Mouse (Mus musculus) stomach, postnatal 0 days (tissue): ENCODE results near the gene Nphp3. TPM values are rescaled to one million over a fixed set of nuclear protein-coding genes. Genes with fewer than 3 reads are reported as not detected.

Source experiments
- ATAC-seq: fragments of 200-750 bp; cut with Nextera tagmentation; 2 replicates; pipeline ENCODE4 v1.8.0; 2017; ENCODE audit not compliant: low FRiP score, low TSS enrichment
- DNase-seq: peaks from one replicate; pipeline ENCODE4 v3.0.0-alpha.2; 2016; ENCODE audit warnings: low spot score
- H3K27ac ChIP-seq: fragments of 300-500 bp; sonication (generic); replicated peaks from 2 replicates; pipeline ENCODE4 v1.5.1; 2014; ENCODE audit warnings: mild to moderate bottlenecking, control low read depth
- H3K27me3 ChIP-seq: fragments of 300-500 bp; sonication (generic); 2 replicates; pipeline ENCODE4 v1.6.1; 2014; ENCODE audit warnings: low read length; ENCODE audit not compliant: control insufficient read depth, insufficient read depth
- H3K36me3 ChIP-seq: fragments of 300-500 bp; sonication (generic); 2 replicates; pipeline ENCODE4 v1.6.1; 2014; ENCODE audit warnings: low read length, mixed read lengths; ENCODE audit not compliant: control insufficient read depth, insufficient read depth
- H3K4me1 ChIP-seq: fragments of 300-500 bp; sonication (generic); replicated peaks from 2 replicates; pipeline ENCODE4 v1.6.1; 2014; ENCODE audit warnings: antibody characterized with exemption; ENCODE audit not compliant: control insufficient read depth, insufficient read depth
- H3K4me2 ChIP-seq: fragments of 300-500 bp; sonication (generic); replicated peaks from 2 replicates; pipeline ENCODE4 v1.6.1; 2014; ENCODE audit warnings: low read depth, mild to moderate bottlenecking, control low read depth, moderate library complexity
- H3K4me3 ChIP-seq: fragments of 300-500 bp; sonication (generic); 2 replicates; pipeline ENCODE4 v1.5.1; 2014; ENCODE audit warnings: low read depth, low read length, control low read depth
- H3K9ac ChIP-seq: fragments of 300-500 bp; sonication (generic); 2 replicates; pipeline ENCODE4 v1.6.1; 2014; ENCODE audit warnings: mild to moderate bottlenecking, low read length, control low read depth, mixed read lengths
- H3K9me3 ChIP-seq: fragments of 300-500 bp; sonication (generic); 2 replicates; pipeline ENCODE4 v1.6.1; 2016; ENCODE audit warnings: low read length; ENCODE audit not compliant: control insufficient read depth
- CTCF ChIP-seq: IDR thresholded peaks from 2 replicates; pipeline ENCODE4 v1.5.1; 2016; ENCODE audit warnings: antibody characterized with exemption, low read depth, mild to moderate bottlenecking, moderate library complexity
- EP300 ChIP-seq: optimal IDR thresholded peaks from 2 replicates; pipeline ENCODE3; 2016; ENCODE audit warnings: antibody characterized with exemption
- WGBS: fragments of 180-500 bp; shearing (Covaris S2); extraction: QIAGEN DNeasy Blood & Tissue Kit; methylation state at CpG from one replicate; pipeline ENCODE4 v1.1.7; 2014; 5-methylcytosine and 5-hydroxymethylcytosine counted together
- polyA plus RNA-seq: library from polyadenylated mRNA; unstranded; fragments of >200 nt; fragmentation: Nextera tagmentation; extraction: Ambion mirVana; gene quantifications from 2 replicates; pipeline ENCODE4 v1.2.1, GENCODE M21; 2015

Nphp3 gene
- polyA plus RNA-seq, 1 experiment from 2014 or later, result 1.8 TPM

- H3K4me1 ChIP-seq, result no peaks in the 10 kb centered on the region
- no peak for TF ChIP-seq CTCF
- no peak for TF ChIP-seq EP300
- H3K36me3 ChIP-seq, result no peaks in the 10 kb centered on the region; the same call in 1 of the 2 replicates
- H3K27ac ChIP-seq, result no peak overlapping the region
- no peak for ATAC-seq
- no peak overlapping the region for H3K4me3 ChIP-seq
- no peaks in the 10 kb centered on the region for H3K9me3 ChIP-seq
- H3K9ac ChIP-seq, result no peak overlapping the region
- no peaks in the 10 kb centered on the region for H3K27me3 ChIP-seq
- DNase-seq, result no peak
- 67% methylated on average over 1 of the region's 1 CpGs for WGBS
- H3K4me2 ChIP-seq, result no peak overlapping the region
Measured at GRCm38 (mm10) chr9:104014526-104014925, 12.2 kb downstream of the Nphp3 start.

GRCm38 (mm10) chr9:104021026-104021425, 18.7 kb downstream of the Nphp3 start:
- Histone ChIP-seq H3K27me3 (no peaks in the 10 kb centered on the region), H3K4me2 (no peak overlapping the region), H3K4me1 (no peaks in the 10 kb centered on the region), H3K9me3 (no peaks in the 10 kb centered on the region), H3K27ac (no peak overlapping the region), H3K9ac (no peak overlapping the region), H3K36me3 (peaks cover 6% of the 10 kb centered on the region; the same call in 1 of the 2 replicates), H3K4me3 (no peak overlapping the region)
- 93% methylated on average over 10 of the region's 10 CpGs for WGBS
- ATAC-seq, result no peak
- DNase-seq, result no peak
- no peak for TF ChIP-seq CTCF
- TF ChIP-seq EP300, result no peak

- no peak for ATAC-seq
- TF ChIP-seq CTCF, result no peak
- DNase-seq, result no peak
- Histone ChIP-seq H3K4me3 (no peak overlapping the region), H3K4me1 (no peaks in the 10 kb centered on the region), H3K27me3 (no peaks in the 10 kb centered on the region), H3K27ac (no peak overlapping the region), H3K9ac (no peak overlapping the region), H3K9me3 (no peaks in the 10 kb centered on the region), H3K4me2 (no peak overlapping the region), H3K36me3 (peaks cover 11% of the 10 kb centered on the region; the same call in 1 of the 2 replicates)
- WGBS, result 99% methylated on average over 8 of the region's 8 CpGs
Measured at GRCm38 (mm10) chr9:104027186-104027585, 24.8 kb downstream of the Nphp3 start.

- H3K27me3 ChIP-seq, result no peaks in the 10 kb centered on the region
- no peak overlapping the region for H3K4me2 ChIP-seq
- DNase-seq (no peak), ATAC-seq (no peak)
- peaks cover 8% of the 10 kb centered on the region; the same call in 1 of the 2 replicates for H3K36me3 ChIP-seq
- no peak overlapping the region for H3K4me3 ChIP-seq
- H3K9ac ChIP-seq, result no peak overlapping the region
- no peaks in the 10 kb centered on the region for H3K9me3 ChIP-seq
- H3K4me1 ChIP-seq, result no peaks in the 10 kb centered on the region
- TF ChIP-seq CTCF (no peak), EP300 (no peak)
- no peak overlapping the region for H3K27ac ChIP-seq
- 87% methylated on average over 11 of the region's 11 CpGs for WGBS
Measured at GRCm38 (mm10) chr9:104029861-104030260, 27.5 kb downstream of the Nphp3 start.

- H3K9ac ChIP-seq, result no peak overlapping the region
- WGBS, result 77% methylated on average over 8 of the region's 8 CpGs
- no peak for ATAC-seq
Measured at GRCm38 (mm10) chr9:104034231-104034630, 31.9 kb downstream of the Nphp3 start.

GRCm38 (mm10) chr9:104034718-104035117, 32.4 kb downstream of the Nphp3 start:
- TF ChIP-seq CTCF (no peak), EP300 (no peak)
- WGBS, result 61% methylated on average over 6 of the region's 6 CpGs
- H3K4me2 ChIP-seq, result no peak overlapping the region
- no peak overlapping the region for H3K4me3 ChIP-seq
- DNase-seq (no peak), ATAC-seq (no peak)
- no peaks in the 10 kb centered on the region for H3K9me3 ChIP-seq
- H3K36me3 ChIP-seq, result peaks cover 16% of the 10 kb centered on the region; the same call in 1 of the 2 replicates
- no peak overlapping the region for H3K27ac ChIP-seq
- no peaks in the 10 kb centered on the region for H3K4me1 ChIP-seq
- no peak overlapping the region for H3K9ac ChIP-seq
- no peaks in the 10 kb centered on the region for H3K27me3 ChIP-seq

More at GRCm38 (mm10) chr9:104034231-104034630, 31.9 kb downstream of the Nphp3 start:
- Histone ChIP-seq H3K4me2 (no peak overlapping the region), H3K4me1 (no peaks in the 10 kb centered on the region), H3K27ac (no peak overlapping the region), H3K27me3 (no peaks in the 10 kb centered on the region), H3K36me3 (peaks cover 14% of the 10 kb centered on the region; the same call in 1 of the 2 replicates), H3K9me3 (no peaks in the 10 kb centered on the region), H3K4me3 (no peak overlapping the region)
- no peak for TF ChIP-seq EP300
- TF ChIP-seq CTCF, result no peak
- DNase-seq, result no peak
